Mouse (Mus musculus): Measurements from ENCODE around the gene Mgll. TPM values are rescaled to one million over a fixed set of nuclear protein-coding genes. Genes with fewer than 3 reads are reported as not detected.

The Mgll gene
- 9.1 and 11.7 TPM in 2 replicates for polyA plus RNA-seq (2012; rRNA removed)

GRCm38 (mm10) chr6:88724313-88725195 lies at the start of gene Mgll:
Gene Mgll, plus strand, starts transcription at chr6:88724412.

GRCm38 (mm10) chr6:88841781-88842689 lies 117.8 kb downstream of the Mgll start, which contains the start of gene Abtb1:
Gene Abtb1, minus strand, starts transcription at chr6:88841984.

GRCm38 (mm10) chr6:88874868-88875508 lies 150.8 kb downstream of the Mgll start, which contains the start of gene Podxl2:
Gene Podxl2, minus strand, starts transcription at chr6:88875044.

Other genes with a start within 250 kb of the Mgll start
- 124 and 133 TPM in 2 replicates for gene Sec61a1, start 205.5 kb upstream of the Mgll start, polyA plus RNA-seq (2012; rRNA removed)
- gene Kbtbd12, start 86.5 kb upstream of the Mgll start, polyA plus RNA-seq (2012; rRNA removed): 0.59 and 0.62 TPM in 2 replicates
- gene Abtb1, start 117.6 kb downstream of the Mgll start, polyA plus RNA-seq (2012; rRNA removed): 39.1 and 49.1 TPM in 2 replicates
- 1.7 and 1.8 TPM in 2 replicates for gene Podxl2, start 150.6 kb downstream of the Mgll start, polyA plus RNA-seq (2012; rRNA removed)
- gene Mcm2, start 174.4 kb downstream of the Mgll start, polyA plus RNA-seq (2012; rRNA removed): 50.0 and 51.5 TPM in 2 replicates
- 49.6 and 57.0 TPM in 2 replicates for gene Tpra1, start 177.8 kb downstream of the Mgll start, polyA plus RNA-seq (2012; rRNA removed)

Data from liver, embryonic 18 days (tissue).